Mouse (Mus musculus): ENCODE results near the gene C2cd4c.

C2cd4c gene

GRCm38 (mm10) chr10:79613578-79614304 is at the start of gene C2cd4c:
Gene C2cd4c (minus strand): TSS chr10:79614025.
- peak; percentile 23 for DNase-seq

GRCm38 (mm10) chr10:79661861-79662260 is 48.0 kb upstream of the C2cd4c start:
- DNase-seq = peak; percentile 10

- DNase-seq = peak; percentile 24
Measured at GRCm38 (mm10) chr10:79660298-79660697, 46.5 kb upstream of the C2cd4c start.

- peak; percentile 57 for DNase-seq
Measured at GRCm38 (mm10) chr10:79658829-79659228, 45.0 kb upstream of the C2cd4c start.

- no peak for DNase-seq
Measured at GRCm38 (mm10) chr10:79654946-79655395, 41.1 kb upstream of the C2cd4c start.

GRCm38 (mm10) chr10:79652789-79653188 is 39.0 kb upstream of the C2cd4c start:
- DNase-seq = no peak

GRCm38 (mm10) chr10:79649070-79649751 is 35.4 kb upstream of the C2cd4c start:
- peak; percentile 68 for DNase-seq

GRCm38 (mm10) chr10:79645711-79646110 is 31.9 kb upstream of the C2cd4c start, which contains the start of gene Odf3l2:
Gene Odf3l2 (minus strand): TSS chr10:79645738.
- no peak for DNase-seq

- DNase-seq = no peak
Measured at GRCm38 (mm10) chr10:79638486-79639204, 24.8 kb upstream of the C2cd4c start.

GRCm38 (mm10) chr10:79637128-79638110 is 23.6 kb upstream of the C2cd4c start, which contains the start of gene Shc2:
Gene Shc2 (minus strand): TSS chr10:79637918.
- no peak for DNase-seq

- DNase-seq = no peak
Measured at GRCm38 (mm10) chr10:79636287-79636686, 22.5 kb upstream of the C2cd4c start.

- no peak for DNase-seq
Measured at GRCm38 (mm10) chr10:79633006-79633777, 19.4 kb upstream of the C2cd4c start.

GRCm38 (mm10) chr10:79631432-79631831 is 17.6 kb upstream of the C2cd4c start:
- DNase-seq = no peak

GRCm38 (mm10) chr10:79628377-79628776 is 14.6 kb upstream of the C2cd4c start:
- no peak for DNase-seq

- DNase-seq = no peak
Measured at GRCm38 (mm10) chr10:79626156-79626555, 12.3 kb upstream of the C2cd4c start.

- no peak for DNase-seq
Measured at GRCm38 (mm10) chr10:79625398-79625797, 11.6 kb upstream of the C2cd4c start.

GRCm38 (mm10) chr10:79623950-79624349 is 10.1 kb upstream of the C2cd4c start:
- DNase-seq = no peak

- no peak for DNase-seq
Measured at GRCm38 (mm10) chr10:79616376-79616775, 2.6 kb upstream of the C2cd4c start.

GRCm38 (mm10) chr10:79615860-79616259 is 2.0 kb upstream of the C2cd4c start:
- DNase-seq = no peak

- no peak for DNase-seq
Measured at GRCm38 (mm10) chr10:79614305-79614643, 449 bp upstream of the C2cd4c start.
